In genomic region chr12:86918361-86918967, GRCm38 (mm10) we compare ENCODE assay signal across 8 mouse cellular contexts. TPM values are rescaled to one million over a fixed set of nuclear protein-coding genes. Genes with fewer than 3 reads are reported as not detected.
A peak's percentile ranks its signal among the peaks of the same experiment; 100 is the strongest.
DNase-seq lines count a peak whose midpoint lies in the region; ATAC-seq and TF ChIP-seq lines count a peak whose summit lies in the region.

No protein-coding gene starts in this region.

- peak; percentile 42; the same call in 1 of the 2 replicates for TF ChIP-seq POLR2A in lung, adult 2 months (IDR thresholded peaks at IDR 0.05; ENCODE audit: borderline replicate concordance, extremely low read depth, low read depth, low read length)

- H3K9ac ChIP-seq in embryonic facial prominence, embryonic 14.5 days (ENCODE audit: low read depth, low read length) = 0 out of 2 replicates have a peak overlapping the region, but pooled peaks have one; percentile 2
- no peak overlapping the region for H3K9ac ChIP-seq in intestine, embryonic 16.5 days (ENCODE audit: low read depth, low read length)

- peak; percentile 42; the same call in 1 of the 2 replicates for ATAC-seq in embryonic facial prominence, embryonic 14.5 days (ENCODE audit: low read depth)
- ATAC-seq in intestine, embryonic 16.5 days = peak; percentile 80

- H3K36me3 ChIP-seq in embryonic facial prominence, embryonic 14.5 days (ENCODE audit: control insufficient read depth, insufficient read depth, low read length) = no peaks in the 10 kb centered on the region
- H3K36me3 ChIP-seq in intestine, embryonic 16.5 days (ENCODE audit: control insufficient read depth, insufficient read depth, low read length) = no peaks in the 10 kb centered on the region

- 28% methylated on average over 11 of the region's 11 CpGs for WGBS in embryonic facial prominence, embryonic 14.5 days
- WGBS in intestine, embryonic 16.5 days = 20% methylated on average over 11 of the region's 11 CpGs
- 16% methylated on average over 11 of the region's 11 CpGs for WGBS in lung, adult 2 months

- no peak overlapping the region for H3K4me3 ChIP-seq in embryonic facial prominence, embryonic 14.5 days (ENCODE audit: low read depth, low read length)
- no peak overlapping the region for H3K4me3 ChIP-seq in intestine, embryonic 16.5 days (ENCODE audit: low read length)
- H3K4me3 ChIP-seq in lung, adult 2 months (replicated peaks; ENCODE audit: extremely low read depth, low read depth, low read length) = no peak overlapping the region

- peaks cover 8% of the 10 kb centered on the region; the same call in 1 of the 2 replicates for H3K4me1 ChIP-seq in embryonic facial prominence, embryonic 14.5 days (ENCODE audit: control insufficient read depth, insufficient read depth, low read length)
- H3K4me1 ChIP-seq in intestine, embryonic 16.5 days (ENCODE audit: control insufficient read depth, insufficient read depth, low read length) = peaks cover 16% of the 10 kb centered on the region
- peaks cover 7% of the 10 kb centered on the region for H3K4me1 ChIP-seq in lung, adult 2 months (ENCODE audit: control insufficient read depth, insufficient read depth, low read length)

- H3K4me2 ChIP-seq in embryonic facial prominence, embryonic 14.5 days (ENCODE audit: low read depth, low read length) = no peak overlapping the region
- H3K4me2 ChIP-seq in intestine, embryonic 16.5 days (ENCODE audit: low read depth, low read length) = no peak overlapping the region

- peak overlapping the region; percentile 61; the same call in 1 of the 2 replicates for H3K27ac ChIP-seq in embryonic facial prominence, embryonic 14.5 days (replicated peaks; ENCODE audit: low read depth, low read length)
- peak overlapping the region; percentile 43; the same call in 1 of the 2 replicates for H3K27ac ChIP-seq in intestine, embryonic 16.5 days (ENCODE audit: low read length)

- no peaks in the 10 kb centered on the region for H3K27me3 ChIP-seq in embryonic facial prominence, embryonic 14.5 days (replicated peaks; ENCODE audit: control insufficient read depth, insufficient read depth, low read length)
- no peaks in the 10 kb centered on the region for H3K27me3 ChIP-seq in intestine, embryonic 16.5 days (replicated peaks; ENCODE audit: control insufficient read depth, insufficient read depth, low read length)

- H3K9me3 ChIP-seq in embryonic facial prominence, embryonic 14.5 days (ENCODE audit: control insufficient read depth, low read length) = no peaks in the 10 kb centered on the region
- no peaks in the 10 kb centered on the region for H3K9me3 ChIP-seq in intestine, embryonic 16.5 days (ENCODE audit: control insufficient read depth, low read length)

- peak; percentile 47 to 63 for DNase-seq in cerebellum, postnatal 10 days
- DNase-seq in cerebellum, adult 11 months = no peak
- peak; percentile 42 for DNase-seq in embryonic facial prominence, embryonic 14.5 days (ENCODE audit: low spot score)
- DNase-seq in lung, adult 2 months = peak; percentile 46
- DNase-seq in yolk sac, embryonic 10.5 days (ENCODE audit: low spot score) = peak; percentile 82
- no peak for DNase-seq in right cerebral cortex, postnatal 4 days
- no peak for DNase-seq in cerebellum, postnatal 4 days (ENCODE audit: low spot score in 2 of 2)

- no peak for TF ChIP-seq CTCF in lung, adult 2 months (IDR thresholded peaks at IDR 0.05; ENCODE audit: insufficient read depth, low read length)

RNA-seq across cellular contexts. Expression of gene Cipc, which starts 28.4 kb away (rescaled TPM):
- 21.4 and 23.3 TPM in 2 replicates for polyA plus RNA-seq in embryonic facial prominence, embryonic 14.5 days (2014; fragmentation: Nextera tagmentation; extraction: Ambion mirVana)
- 7.9 and 9.5 TPM in 2 replicates for polyA plus RNA-seq in intestine, embryonic 16.5 days (2015; fragmentation: Nextera tagmentation; extraction: Ambion mirVana)
- polyA plus RNA-seq in lung, adult 2 months (2012; rRNA removed) = 27.2 and 33.9 TPM in 2 replicates

RNA-seq across cellular contexts. Expression of gene Irf2bpl, which starts 33.9 kb away (rescaled TPM):
- 33.5 and 33.8 TPM in 2 replicates for polyA plus RNA-seq in embryonic facial prominence, embryonic 14.5 days (2014; fragmentation: Nextera tagmentation; extraction: Ambion mirVana)
- polyA plus RNA-seq in intestine, embryonic 16.5 days (2015; fragmentation: Nextera tagmentation; extraction: Ambion mirVana) = 8.2 and 10.9 TPM in 2 replicates
- 50.0 and 79.4 TPM in 2 replicates for polyA plus RNA-seq in lung, adult 2 months (2012; rRNA removed)

Comparison
In these comparisons a context has a peak if more than half of its experiments do, and no peak if none do; other contexts are left out.
1. DNase-seq: peak in cerebellum, postnatal 10 days (2 of 2), embryonic facial prominence, embryonic 14.5 days (single experiment), lung, adult 2 months (single experiment) and yolk sac, embryonic 10.5 days (single experiment); none in cerebellum, adult 11 months (single experiment), right cerebral cortex, postnatal 4 days (single experiment) and cerebellum, postnatal 4 days (0 of 2).